Mouse (Mus musculus): ENCODE data around the gene Olfr543. TPM values are rescaled to one million over a fixed set of nuclear protein-coding genes. Genes with fewer than 3 reads are reported as not detected.

The Olfr543 gene
- total RNA-seq, 4 experiments from 2014 or later, result not detected

- no peak for DNase-seq
These were observed 4.9 kb downstream of the Olfr543 start for GRCm38 (mm10) chr7:102476601-102477000.

DNA sequence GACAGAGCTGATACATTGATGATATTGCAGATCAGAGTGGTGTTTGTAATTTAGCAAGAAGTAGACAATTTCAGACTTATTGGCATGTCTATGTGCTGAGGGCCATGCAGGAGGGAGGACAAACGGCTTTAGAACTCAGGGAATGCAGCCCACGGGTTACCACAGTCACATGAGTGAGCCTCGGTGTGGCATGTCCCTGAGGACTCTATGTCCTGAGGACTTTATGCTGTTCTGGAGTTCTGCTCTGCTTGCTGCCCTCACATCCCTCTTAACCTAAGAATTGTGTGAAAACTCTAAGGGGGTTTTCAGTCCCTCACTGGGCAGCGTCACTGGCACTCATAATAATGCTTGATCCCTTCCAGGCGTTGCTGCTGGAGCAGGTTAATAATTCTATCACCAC, 8.8 kb downstream of the Olfr543 start:
- DNase-seq, result no peak

DNA sequence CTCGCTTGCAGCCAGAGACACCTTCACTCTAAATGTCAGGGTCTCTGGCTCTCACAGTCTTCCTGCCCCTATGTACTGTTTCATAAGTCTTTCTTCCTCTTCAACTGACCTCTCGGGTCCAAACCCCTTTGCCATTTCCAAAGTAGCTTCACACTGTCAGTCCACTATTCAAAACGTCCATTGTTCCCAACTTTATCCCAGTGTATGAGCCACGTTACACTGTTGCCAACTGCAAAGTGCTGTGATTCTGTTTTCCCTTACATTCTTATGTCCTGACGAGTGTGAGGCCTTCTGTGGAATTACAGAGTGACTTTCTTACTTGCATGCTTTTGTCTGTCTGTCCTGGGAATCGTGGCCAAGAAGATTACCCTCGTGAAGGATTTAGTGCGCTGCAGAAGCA, 13.9 kb downstream of the Olfr543 start:
- no peak for DNase-seq

GRCm38 (mm10) chr7:102458618-102459380, 22.7 kb downstream of the Olfr543 start:
- no peak for DNase-seq

DNA sequence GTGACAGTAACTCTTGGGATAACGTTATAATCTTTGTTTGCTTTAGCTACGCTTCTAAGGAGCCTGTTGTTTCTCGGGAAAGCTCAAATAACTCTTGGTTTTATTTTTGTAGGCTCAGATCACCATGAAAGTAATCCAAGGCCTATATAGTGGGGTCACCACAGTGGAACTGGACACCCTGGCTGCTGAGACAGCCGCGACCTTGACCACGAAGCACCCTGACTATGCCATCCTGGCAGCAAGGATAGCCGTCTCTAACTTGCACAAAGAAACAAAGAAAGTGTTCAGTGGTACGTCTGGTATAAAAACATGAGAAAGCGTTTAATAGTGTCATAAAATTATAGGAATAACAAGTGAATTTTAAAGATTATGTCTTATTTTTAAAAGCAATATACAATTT, 35.0 kb downstream of the Olfr543 start:
- DNase-seq, result no peak

GRCm38 (mm10) chr7:102444301-102444700, 37.2 kb downstream of the Olfr543 start:
- no peak for DNase-seq

- no peak for DNase-seq
These were observed 39.0 kb downstream of the Olfr543 start for GRCm38 (mm10) chr7:102442432-102442831.

- DNase-seq, result peak; percentile 96
These were observed 39.7 kb downstream of the Olfr543 start, which contains the start of gene Rrm1 for GRCm38 (mm10) chr7:102441657-102442391. Gene Rrm1, plus strand, starts transcription at chr7:102441695.

DNA sequence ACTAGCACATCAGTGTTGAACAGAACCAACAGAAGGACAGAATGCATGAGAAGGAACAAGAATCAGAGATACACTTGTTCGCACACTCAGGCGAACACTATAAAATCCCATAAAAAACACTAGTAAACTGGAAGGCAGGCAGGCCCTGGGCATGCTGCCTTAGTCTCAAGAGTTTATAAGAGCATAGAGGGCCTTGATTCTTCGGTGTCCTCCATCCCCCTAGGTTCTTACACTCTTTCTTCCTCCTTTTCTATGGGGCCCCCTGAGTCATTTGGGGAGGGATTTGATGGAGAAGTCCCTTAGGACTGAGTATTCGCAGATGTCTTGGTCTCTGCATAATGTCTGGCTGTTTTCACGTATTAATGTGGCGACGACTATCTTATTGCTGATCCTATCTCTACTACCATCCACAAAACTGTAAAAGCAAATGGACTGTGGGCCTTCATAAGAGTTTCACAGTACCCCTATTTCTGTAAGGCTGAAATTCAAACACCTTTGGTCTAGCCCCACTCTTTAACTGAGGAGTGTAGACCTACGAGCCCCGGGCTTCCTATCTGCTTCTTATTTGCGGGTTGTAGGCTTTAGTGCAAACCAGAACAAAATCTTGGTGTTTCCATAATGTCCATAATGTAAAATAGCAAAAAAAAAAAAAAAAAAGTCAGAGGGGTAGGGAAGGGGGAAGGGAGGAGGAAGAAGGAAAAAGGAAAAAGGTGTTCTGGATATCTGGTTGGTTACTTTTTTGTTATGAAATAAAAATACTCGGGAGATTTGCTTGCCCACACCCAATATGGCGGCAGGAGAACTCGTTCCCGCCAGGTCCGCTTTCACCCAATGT, 40.4 kb downstream of the Olfr543 start:
- no peak for DNase-seq

GRCm38 (mm10) chr7:102434344-102434743, 47.1 kb downstream of the Olfr543 start:
- DNase-seq, result no peak

Other genes starting within 250 kb of the Olfr543 start
- gene Rhog, start 225.6 kb downstream of the Olfr543 start, total RNA-seq (2022), result 10 to 100 TPM; 39.8 to 54.4 (median 47.5) TPM
- gene Stim1, start 213.9 kb downstream of the Olfr543 start, total RNA-seq (2022), result 10 to 100 TPM; 74.4 to 93.6 (median 83.3) TPM
- 10 to 100 TPM; 16.4 to 23.7 (median 20.3) TPM for gene Rrm1, start 40.0 kb downstream of the Olfr543 start, total RNA-seq (2022)
- not detected for gene Olfr544, start 6.6 kb upstream of the Olfr543 start, total RNA-seq (2022)
- gene Olfr545, start 17.9 kb upstream of the Olfr543 start, total RNA-seq (2022), result not detected
- gene Olfr547, start 53.1 kb upstream of the Olfr543 start, total RNA-seq (2022), result not detected
- not detected for gene Olfr548-ps1, start 59.2 kb upstream of the Olfr543 start, total RNA-seq (2022)
- gene Olfr549, start 68.2 kb upstream of the Olfr543 start, total RNA-seq (2022), result not detected
- 10 to 100 TPM; 13.9 to 22.2 (median 19.0) TPM for gene Trim21, start 83.8 kb upstream of the Olfr543 start, total RNA-seq (2022)
- under 1 TPM in 1 of 4 experiments, not detected in 3; 0.19 TPM for gene Olfr550, start 89.8 kb upstream of the Olfr543 start, total RNA-seq (2022)
- gene Olfr551, start 110.2 kb upstream of the Olfr543 start, total RNA-seq (2022), result not detected
- under 1 TPM in 1 of 4 experiments, not detected in 3; 0.05 TPM for gene Olfr552, start 116.1 kb upstream of the Olfr543 start, total RNA-seq (2022)
- not detected for gene Olfr553, start 136.5 kb upstream of the Olfr543 start, total RNA-seq (2022)
- gene Olfr554, start 156.8 kb upstream of the Olfr543 start, total RNA-seq (2022), result not detected
- not detected for gene Olfr555, start 177.1 kb upstream of the Olfr543 start, total RNA-seq (2022)
- gene Olfr556, start 183.2 kb upstream of the Olfr543 start, total RNA-seq (2022), result not detected
- gene Trim68, start 205.6 kb upstream of the Olfr543 start, total RNA-seq (2022), result 10 to 100 TPM; 10.9 to 19.3 (median 15.7) TPM
- gene Olfr557, start 214.2 kb upstream of the Olfr543 start, total RNA-seq (2022), result under 1 TPM in 1 of 4 experiments, not detected in 3; 0.12 TPM
- under 1 TPM in 3 of 4 experiments, not detected in 1; 0.14 to 0.40 (median 0.18) TPM for gene Olfr558, start 220.5 kb upstream of the Olfr543 start, total RNA-seq (2022)
- gene Olfr33, start 237.4 kb upstream of the Olfr543 start, total RNA-seq (2022), result not detected
- not detected for gene Olfr559, start 245.8 kb upstream of the Olfr543 start, total RNA-seq (2022)

All from adrenal gland, adult 8-10 months (tissue).